Mouse (Mus musculus): ENCODE measurements around the gene Veph1. TPM values are rescaled to one million over a fixed set of nuclear protein-coding genes. Genes with fewer than 3 reads are reported as not detected.

Gene Veph1
- total RNA-seq, 2 experiments from 2014 or later, result not detected

- no peak overlapping the region for H3K4me3 ChIP-seq
- no peak for TF ChIP-seq CTCF (IDR thresholded peaks at IDR 0.05)
- no peak overlapping the region for H3K27ac ChIP-seq
- intact Hi-C loops (cut with DNase I), result no loop called here
- no peak for DNase-seq
Observed at GRCm38 (mm10) chr3:66079886-66080285, 216.8 kb downstream of the Veph1 start.

GRCm38 (mm10) chr3:66078898-66079537 lies 217.6 kb downstream of the Veph1 start:
- H3K27ac ChIP-seq, result no peak overlapping the region
- no peak for DNase-seq
- intact Hi-C loops (cut with DNase I), result no loop called here
- TF ChIP-seq CTCF (IDR thresholded peaks at IDR 0.05), result no peak
- no peak overlapping the region for H3K4me3 ChIP-seq

- Histone ChIP-seq H3K4me3 (no peak overlapping the region), H3K27ac (no peak overlapping the region)
- TF ChIP-seq CTCF (IDR thresholded peaks at IDR 0.05), result peak; percentile 45
- DNase-seq, result peak; percentile 65
- intact Hi-C loops (cut with DNase I), result no loop called here
Observed at GRCm38 (mm10) chr3:66078026-66078721, 218.5 kb downstream of the Veph1 start.

- DNase-seq, result no peak
- intact Hi-C loops (cut with DNase I), result no loop called here
- no peak for TF ChIP-seq CTCF (IDR thresholded peaks at IDR 0.05)
- Histone ChIP-seq H3K4me3 (no peak overlapping the region), H3K27ac (no peak overlapping the region)
Observed at GRCm38 (mm10) chr3:66070274-66070673, 226.4 kb downstream of the Veph1 start.

GRCm38 (mm10) chr3:66063881-66064280 lies 232.8 kb downstream of the Veph1 start:
- peak; percentile 51 for TF ChIP-seq CTCF (IDR thresholded peaks at IDR 0.05)
- Histone ChIP-seq H3K4me3 (no peak overlapping the region), H3K27ac (no peak overlapping the region)
- DNase-seq, result peak; percentile 30
- intact Hi-C loops (cut with DNase I), result loop anchor here (5.0 kb wide), 1 partner anchor 173 kb away; no protein-coding TSS in a partner anchor

GRCm38 (mm10) chr3:66056912-66057311 lies 239.7 kb downstream of the Veph1 start:
- no peak for TF ChIP-seq CTCF (IDR thresholded peaks at IDR 0.05)
- no peak overlapping the region for H3K4me3 ChIP-seq
- DNase-seq, result no peak
- intact Hi-C loops (cut with DNase I), result no loop called here
- no peak overlapping the region for H3K27ac ChIP-seq

- intact Hi-C loops (cut with DNase I), result no loop called here
- TF ChIP-seq CTCF (IDR thresholded peaks at IDR 0.05), result no peak
- Histone ChIP-seq H3K27ac (no peak overlapping the region), H3K4me3 (no peak overlapping the region)
- DNase-seq, result no peak
Observed at GRCm38 (mm10) chr3:66055652-66056051, 241.0 kb downstream of the Veph1 start.

GRCm38 (mm10) chr3:66050092-66050886 lies 246.3 kb downstream of the Veph1 start:
- Histone ChIP-seq H3K4me3 (no peak overlapping the region), H3K27ac (no peak overlapping the region)
- intact Hi-C loops (cut with DNase I), result no loop called here
- DNase-seq, result no peak
- TF ChIP-seq CTCF (IDR thresholded peaks at IDR 0.05), result no peak

- Histone ChIP-seq H3K27ac (no peak overlapping the region), H3K4me3 (no peak overlapping the region)
- intact Hi-C loops (cut with DNase I), result no loop called here
- TF ChIP-seq CTCF (IDR thresholded peaks at IDR 0.05), result no peak
- DNase-seq, result no peak
Observed at GRCm38 (mm10) chr3:66040857-66041494, 255.7 kb downstream of the Veph1 start.

GRCm38 (mm10) chr3:66035226-66035625 lies 261.4 kb downstream of the Veph1 start:
- TF ChIP-seq CTCF (IDR thresholded peaks at IDR 0.05), result no peak
- no peak overlapping the region for H3K4me3 ChIP-seq
- intact Hi-C loops (cut with DNase I), result no loop called here
- no peak overlapping the region for H3K27ac ChIP-seq
- no peak for DNase-seq

GRCm38 (mm10) chr3:66033346-66033745 lies 263.3 kb downstream of the Veph1 start:
- DNase-seq, result peak; percentile 21
- no peak for TF ChIP-seq CTCF (IDR thresholded peaks at IDR 0.05)
- intact Hi-C loops (cut with DNase I), result no loop called here
- Histone ChIP-seq H3K27ac (peak overlapping the region; percentile 16; the same call in 1 of the 2 replicates), H3K4me3 (no peak overlapping the region)

- TF ChIP-seq CTCF (IDR thresholded peaks at IDR 0.05), result no peak
- Histone ChIP-seq H3K4me3 (no peak overlapping the region), H3K27ac (no peak overlapping the region)
- intact Hi-C loops (cut with DNase I), result no loop called here
- DNase-seq, result no peak
Observed at GRCm38 (mm10) chr3:66025454-66025853, 271.2 kb downstream of the Veph1 start.
